In genomic region chr5:140581569-140581968, GRCm38 (mm10) we compare ENCODE assay signal across 14 mouse cellular contexts. TPM values are rescaled to one million over a fixed set of nuclear protein-coding genes. Genes with fewer than 3 reads are reported as not detected.
DNase-seq lines count a peak whose midpoint lies in the region; ATAC-seq and TF ChIP-seq lines count a peak whose summit lies in the region.
"Had no signal": no experiment of that assay in that cellular context is flagged by ENCODE, and none has a peak within 500 bp of the region (broad histone marks: within the 10 kb centered on the region; RNA-seq: fewer than 3 reads in every experiment).

No protein-coding gene starts in this region.

- ATAC-seq in hindbrain, embryonic 11.5 days (ENCODE audit: low FRiP score), result 0 out of 2 replicates have a peak, but pooled peaks have one; percentile 6
- ATAC-seq in hindbrain, postnatal 0 days, result no peak
- ATAC-seq in midbrain, embryonic 12.5 days (ENCODE audit: low FRiP score, low read depth), result no peak
- ATAC-seq in midbrain, embryonic 14.5 days (ENCODE audit: low FRiP score, low TSS enrichment), result no peak
- ATAC-seq in intestine, embryonic 15.5 days, result peak; percentile 70
- peak; percentile 72 for ATAC-seq in stomach, embryonic 16.5 days (ENCODE audit: insufficient read depth, low FRiP score)

- no peak overlapping the region; the same call in 1 of the 2 replicates for H3K4me2 ChIP-seq in hindbrain, embryonic 11.5 days (replicated peaks; ENCODE audit: low read depth, low read length)
- no peak overlapping the region for H3K4me2 ChIP-seq in hindbrain, postnatal 0 days (ENCODE audit: low read depth, low read length)
- H3K4me2 ChIP-seq in midbrain, embryonic 12.5 days (replicated peaks), result 0 out of 2 replicates have a peak overlapping the region, but pooled peaks have one; percentile 2
- H3K4me2 ChIP-seq in midbrain, embryonic 14.5 days (ENCODE audit: low read length), result no peak overlapping the region
- no peak overlapping the region for H3K4me2 ChIP-seq in intestine, embryonic 15.5 days (replicated peaks)
- no peak overlapping the region for H3K4me2 ChIP-seq in stomach, embryonic 16.5 days (ENCODE audit: low read depth, low read length)
- H3K4me2 ChIP-seq: hindbrain, embryonic 15.5 days had no signal

- H3K4me3 ChIP-seq in hindbrain, embryonic 11.5 days (ENCODE audit: low read depth, low read length), result no peak overlapping the region
- H3K4me3 ChIP-seq in hindbrain, postnatal 0 days (ENCODE audit: low read length), result no peak overlapping the region
- H3K4me3 ChIP-seq in midbrain, embryonic 12.5 days, result no peak overlapping the region
- H3K4me3 ChIP-seq in midbrain, embryonic 14.5 days (replicated peaks; ENCODE audit: low read depth, low read length), result no peak overlapping the region
- H3K4me3 ChIP-seq in intestine, embryonic 15.5 days (replicated peaks), result no peak overlapping the region
- no peak overlapping the region for H3K4me3 ChIP-seq in stomach, embryonic 16.5 days (replicated peaks; ENCODE audit: low read length)
- H3K4me3 ChIP-seq: hindbrain, embryonic 15.5 days had no signal

- H3K9ac ChIP-seq in hindbrain, embryonic 11.5 days (ENCODE audit: low read depth, low read length), result no peak overlapping the region
- H3K9ac ChIP-seq in hindbrain, postnatal 0 days (replicated peaks; ENCODE audit: low read length), result no peak overlapping the region
- H3K9ac ChIP-seq in midbrain, embryonic 12.5 days (replicated peaks), result no peak overlapping the region
- no peak overlapping the region for H3K9ac ChIP-seq in midbrain, embryonic 14.5 days (replicated peaks; ENCODE audit: low read length)
- H3K9ac ChIP-seq in intestine, embryonic 15.5 days, result no peak overlapping the region
- no peak overlapping the region for H3K9ac ChIP-seq in stomach, embryonic 16.5 days (ENCODE audit: low read length)
- H3K9ac ChIP-seq: hindbrain, embryonic 15.5 days; liver, embryonic 14.5 days had no signal

- H3K9me3 ChIP-seq in hindbrain, embryonic 11.5 days (ENCODE audit: control insufficient read depth, low read length), result no peaks in the 10 kb centered on the region
- no peaks in the 10 kb centered on the region for H3K9me3 ChIP-seq in hindbrain, postnatal 0 days (ENCODE audit: low read length)
- H3K9me3 ChIP-seq in midbrain, embryonic 12.5 days, result no peaks in the 10 kb centered on the region
- H3K9me3 ChIP-seq in midbrain, embryonic 14.5 days (ENCODE audit: control insufficient read depth, low read length), result no peaks in the 10 kb centered on the region
- H3K9me3 ChIP-seq in intestine, embryonic 15.5 days, result no peaks in the 10 kb centered on the region
- H3K9me3 ChIP-seq in stomach, embryonic 16.5 days (replicated peaks; ENCODE audit: control insufficient read depth, low read length), result no peaks in the 10 kb centered on the region
- H3K9me3 ChIP-seq: hindbrain, embryonic 15.5 days had no signal

- H3K4me1 ChIP-seq in hindbrain, embryonic 11.5 days (replicated peaks; ENCODE audit: control insufficient read depth, insufficient read depth, low read length), result peaks cover 43% of the 10 kb centered on the region
- 0 out of 2 replicates have a peak, but pooled peaks cover 9% of the 10 kb centered on the region for H3K4me1 ChIP-seq in hindbrain, postnatal 0 days (ENCODE audit: insufficient read depth, low read length)
- peaks cover 64% of the 10 kb centered on the region for H3K4me1 ChIP-seq in midbrain, embryonic 12.5 days
- peaks cover 50% of the 10 kb centered on the region for H3K4me1 ChIP-seq in midbrain, embryonic 14.5 days (ENCODE audit: control insufficient read depth, insufficient read depth, low read length)
- H3K4me1 ChIP-seq in intestine, embryonic 15.5 days (replicated peaks), result peaks cover 17% of the 10 kb centered on the region
- peaks cover 19% of the 10 kb centered on the region; the same call in 1 of the 2 replicates for H3K4me1 ChIP-seq in stomach, embryonic 16.5 days (ENCODE audit: control insufficient read depth, insufficient read depth, low read length)

- H3K36me3 ChIP-seq in hindbrain, embryonic 11.5 days (ENCODE audit: control insufficient read depth, insufficient read depth, low read length), result no peaks in the 10 kb centered on the region
- H3K36me3 ChIP-seq in hindbrain, postnatal 0 days (ENCODE audit: insufficient read depth, low read length), result no peaks in the 10 kb centered on the region
- no peaks in the 10 kb centered on the region for H3K36me3 ChIP-seq in midbrain, embryonic 12.5 days
- H3K36me3 ChIP-seq in midbrain, embryonic 14.5 days (ENCODE audit: control insufficient read depth, insufficient read depth, low read length), result no peaks in the 10 kb centered on the region
- H3K36me3 ChIP-seq in intestine, embryonic 15.5 days, result no peaks in the 10 kb centered on the region
- H3K36me3 ChIP-seq in stomach, embryonic 16.5 days (ENCODE audit: control insufficient read depth, insufficient read depth, low read length), result no peaks in the 10 kb centered on the region
- H3K36me3 ChIP-seq: hindbrain, embryonic 15.5 days had no signal

- DNase-seq in hindbrain, embryonic 11.5 days (ENCODE audit: low spot score), result peak; percentile 62
- DNase-seq in hindbrain, postnatal 0 days (ENCODE audit: low spot score), result no peak
- no peak for DNase-seq in midbrain, embryonic 14.5 days
- no peak for DNase-seq in urinary bladder, adult 18-20 months (ENCODE audit: low spot score in 2 of 2)
- DNase-seq in right cerebral cortex, adult 2 months (ENCODE audit: low spot score in 2 of 2), result no peak
- DNase-seq: adrenal gland, adult 8-10 months; cerebellum, adult 8-10 months had no signal

- no peaks in the 10 kb centered on the region for H3K27me3 ChIP-seq in hindbrain, embryonic 11.5 days (ENCODE audit: control insufficient read depth, insufficient read depth, low read length)
- no peaks in the 10 kb centered on the region for H3K27me3 ChIP-seq in hindbrain, postnatal 0 days (ENCODE audit: insufficient read depth, low read length)
- peaks cover 28% of the 10 kb centered on the region for H3K27me3 ChIP-seq in midbrain, embryonic 12.5 days
- H3K27me3 ChIP-seq in midbrain, embryonic 14.5 days (ENCODE audit: control insufficient read depth, insufficient read depth, low read length), result no peaks in the 10 kb centered on the region
- no peaks in the 10 kb centered on the region for H3K27me3 ChIP-seq in intestine, embryonic 15.5 days (replicated peaks)
- no peaks in the 10 kb centered on the region for H3K27me3 ChIP-seq in stomach, embryonic 16.5 days (ENCODE audit: control insufficient read depth, insufficient read depth, low read length)
- H3K27me3 ChIP-seq: hindbrain, embryonic 15.5 days had no signal

- peak overlapping the region; percentile 75 for H3K27ac ChIP-seq in hindbrain, embryonic 11.5 days (ENCODE audit: low read depth, low read length)
- no peak overlapping the region for H3K27ac ChIP-seq in hindbrain, postnatal 0 days
- H3K27ac ChIP-seq in midbrain, embryonic 12.5 days (replicated peaks), result peak overlapping the region; percentile 56
- no peak overlapping the region for H3K27ac ChIP-seq in midbrain, embryonic 14.5 days (replicated peaks; ENCODE audit: low read depth, low read length)
- no peak overlapping the region for H3K27ac ChIP-seq in intestine, embryonic 15.5 days
- peak overlapping the region; percentile 40; the same call in 1 of the 2 replicates for H3K27ac ChIP-seq in stomach, embryonic 16.5 days (ENCODE audit: low read length)
- H3K27ac ChIP-seq: hindbrain, embryonic 15.5 days; liver, embryonic 14.5 days had no signal

- 0% methylated on average over 5 of the region's 5 CpGs for WGBS in hindbrain, embryonic 11.5 days
- WGBS in hindbrain, postnatal 0 days, result 20% methylated on average over 5 of the region's 5 CpGs
- 0% methylated on average over 5 of the region's 5 CpGs for WGBS in midbrain, embryonic 12.5 days
- WGBS in midbrain, embryonic 14.5 days, result 1% methylated on average over 5 of the region's 5 CpGs
- WGBS in intestine, embryonic 15.5 days, result 6% methylated on average over 5 of the region's 5 CpGs
- WGBS in stomach, embryonic 16.5 days, result 19% methylated on average over 5 of the region's 5 CpGs

- no peak for TF ChIP-seq CTCF in hindbrain, postnatal 0 days (IDR thresholded peaks at IDR 0.05; ENCODE audit: low read depth)

RNA-seq across cellular contexts. Expression of gene Grifin, which starts 16.7 kb away (rescaled TPM):
- not detected in 2 replicates for polyA plus RNA-seq in hindbrain, embryonic 11.5 days (2014; fragmentation: Nextera tagmentation; extraction: Ambion mirVana)
- not detected in 2 replicates for total RNA-seq in hindbrain, postnatal 0 days (2014; rRNA removed)
- 0.25 and 0.32 TPM in 2 replicates for polyA plus RNA-seq in hindbrain, postnatal 0 days (2015; fragmentation: Nextera tagmentation; extraction: Ambion mirVana)
- not detected in 2 replicates for polyA plus RNA-seq in midbrain, embryonic 12.5 days (2016; fragmentation: Nextera tagmentation; extraction: Ambion mirVana)
- polyA plus RNA-seq in midbrain, embryonic 14.5 days (2014; fragmentation: Nextera tagmentation; extraction: Ambion mirVana), result not detected in 2 replicates
- polyA plus RNA-seq in intestine, embryonic 15.5 days (2015; fragmentation: Nextera tagmentation; extraction: Ambion mirVana), result 0.49 and 0.58 TPM in 2 replicates
- polyA plus RNA-seq in stomach, embryonic 16.5 days (2015; fragmentation: Nextera tagmentation; extraction: Ambion mirVana), result 0.71 TPM in 1 of 2 replicates, not detected in the other
- total RNA-seq: adrenal gland, adult 8-10 months; CH12.LX had no signal
- polyA plus RNA-seq: hindbrain, embryonic 15.5 days; testis, adult 2 months had no signal

RNA-seq across cellular contexts. Expression of gene Lfng, which starts 25.6 kb away (rescaled TPM):
- polyA plus RNA-seq in hindbrain, embryonic 11.5 days (2014; fragmentation: Nextera tagmentation; extraction: Ambion mirVana), result 34.1 and 38.8 TPM in 2 replicates
- total RNA-seq in hindbrain, postnatal 0 days (2014; rRNA removed), result 81.4 and 112 TPM in 2 replicates
- polyA plus RNA-seq in hindbrain, postnatal 0 days (2015; fragmentation: Nextera tagmentation; extraction: Ambion mirVana), result 29.7 and 35.1 TPM in 2 replicates
- 28.5 and 33.9 TPM in 2 replicates for polyA plus RNA-seq in midbrain, embryonic 12.5 days (2016; fragmentation: Nextera tagmentation; extraction: Ambion mirVana)
- 20.5 and 25.2 TPM in 2 replicates for polyA plus RNA-seq in midbrain, embryonic 14.5 days (2014; fragmentation: Nextera tagmentation; extraction: Ambion mirVana)
- polyA plus RNA-seq in intestine, embryonic 15.5 days (2015; fragmentation: Nextera tagmentation; extraction: Ambion mirVana), result 14.8 and 16.0 TPM in 2 replicates
- 21.5 and 21.6 TPM in 2 replicates for polyA plus RNA-seq in stomach, embryonic 16.5 days (2015; fragmentation: Nextera tagmentation; extraction: Ambion mirVana)
- total RNA-seq: CH12.LX had no signal

Comparison
In these comparisons a context has a peak if more than half of its experiments do, and no peak if none do; other contexts are left out.
1. ATAC-seq: peak in hindbrain, embryonic 11.5 days (single experiment), intestine, embryonic 15.5 days (single experiment) and stomach, embryonic 16.5 days (single experiment); none in hindbrain, postnatal 0 days (single experiment), midbrain, embryonic 12.5 days (single experiment) and midbrain, embryonic 14.5 days (single experiment).
2. H3K27ac ChIP-seq: peak in hindbrain, embryonic 11.5 days (single experiment), midbrain, embryonic 12.5 days (single experiment) and stomach, embryonic 16.5 days (single experiment); none in hindbrain, postnatal 0 days (single experiment), midbrain, embryonic 14.5 days (single experiment) and intestine, embryonic 15.5 days (single experiment).